Mouse (Mus musculus): ENCODE data around the gene Bud23. TPM values are rescaled to one million over a fixed set of nuclear protein-coding genes. Genes with fewer than 3 reads are reported as not detected.

Gene Bud23
- total RNA-seq, 1 experiment = 112 TPM

GRCm38 (mm10) chr5:135107521-135108501 lies 43.1 kb upstream of the Bud23 start:
- Histone ChIP-seq H3K9ac (ENCODE audit: insufficient read depth, low read depth, low read length, poor library complexity, severe bottlenecking) (peak overlapping the region; percentile 74), H3K27ac (ENCODE audit: insufficient read depth, low read depth, low read length, poor library complexity, severe bottlenecking) (no peak overlapping the region)
- in situ Hi-C loops (cut with MboI; ENCODE audit: low sequenced_read_pairs in 2 of 2, unreplicated experiment in 2 of 2) = no loop called here

GRCm38 (mm10) chr5:135106758-135107256 lies 42.0 kb upstream of the Bud23 start:
- Histone ChIP-seq H3K4me1 (ENCODE audit: control insufficient read depth in 2 of 2, insufficient read depth in 2 of 2, low read length in 2 of 2, poor library complexity in 1 of 2) (peaks cover 0 to 8% of the 10 kb centered on the region in 2 experiments; a peak in 2 of 4 replicates), H3K27ac (ENCODE audit: insufficient read depth, low read depth, low read length, poor library complexity, severe bottlenecking) (no peak overlapping the region), H3K36me3 (ENCODE audit: control insufficient read depth, insufficient read depth, low read length, poor library complexity, severe bottlenecking) (no peaks in the 10 kb centered on the region), H3K9me3 (ENCODE audit: control insufficient read depth, insufficient read depth, low read depth, low read length) (no peaks in the 10 kb centered on the region), H3K4me3 (ENCODE audit: insufficient read depth in 1 of 2, low read depth in 1 of 2, low read length in 2 of 2, poor library complexity in 1 of 2, severe bottlenecking in 1 of 2) (peak overlapping the region; percentile 73 to 82), H3K9ac (ENCODE audit: insufficient read depth, low read depth, low read length, poor library complexity, severe bottlenecking) (peak overlapping the region; percentile 74)
- no peak for TF ChIP-seq ZC3H11A (IDR thresholded peaks at IDR 0.05; ENCODE audit: borderline replicate concordance, low read depth, low read length)
- 0 out of 2 replicates have a peak, but pooled peaks have one; percentile 25 for TF ChIP-seq CHD2 (IDR thresholded peaks at IDR 0.05; ENCODE audit: low read depth, low read length)
- no peak for TF ChIP-seq MAFK (IDR thresholded peaks at IDR 0.05; ENCODE audit: insufficient read depth, low read depth, low read length)
- peak; percentile 89 for DNase-seq (ENCODE audit: low read depth, low spot score)
- in situ Hi-C loops (cut with MboI; ENCODE audit: low sequenced_read_pairs in 2 of 2, unreplicated experiment in 2 of 2) = no loop called here

More at GRCm38 (mm10) chr5:135107521-135108501, 43.1 kb upstream of the Bud23 start:
- no peak for TF ChIP-seq CHD2 (IDR thresholded peaks at IDR 0.05; ENCODE audit: low read depth, low read length)
- peaks cover 0 to 8% of the 10 kb centered on the region in 2 experiments; a peak in 2 of 4 replicates for H3K4me1 ChIP-seq (ENCODE audit: control insufficient read depth in 2 of 2, insufficient read depth in 2 of 2, low read length in 2 of 2, poor library complexity in 1 of 2)
- DNase-seq (ENCODE audit: low read depth, low spot score) = no peak
- H3K9me3 ChIP-seq (ENCODE audit: control insufficient read depth, insufficient read depth, low read depth, low read length) = no peaks in the 10 kb centered on the region
- H3K4me3 ChIP-seq (ENCODE audit: insufficient read depth in 1 of 2, low read depth in 1 of 2, low read length in 2 of 2, poor library complexity in 1 of 2, severe bottlenecking in 1 of 2) = peak overlapping the region; percentile 73 to 82
- H3K36me3 ChIP-seq (ENCODE audit: control insufficient read depth, insufficient read depth, low read length, poor library complexity, severe bottlenecking) = no peaks in the 10 kb centered on the region

GRCm38 (mm10) chr5:135103999-135104660 lies 39.4 kb upstream of the Bud23 start:
- DNase-seq (ENCODE audit: low read depth, low spot score) = peak; percentile 55
- H3K4me1 ChIP-seq (ENCODE audit: control insufficient read depth in 2 of 2, insufficient read depth in 2 of 2, low read length in 2 of 2, poor library complexity in 1 of 2) = peaks cover 0 to 4% of the 10 kb centered on the region in 2 experiments; a peak in 2 of 4 replicates

GRCm38 (mm10) chr5:135100981-135101380 lies 36.2 kb upstream of the Bud23 start:
- no peaks in the 10 kb centered on the region for H3K9me3 ChIP-seq (ENCODE audit: control insufficient read depth, insufficient read depth, low read depth, low read length)
- no peak overlapping the region for H3K4me3 ChIP-seq (ENCODE audit: insufficient read depth in 1 of 2, low read depth in 1 of 2, low read length in 2 of 2, poor library complexity in 1 of 2, severe bottlenecking in 1 of 2)
- no peaks in the 10 kb centered on the region for H3K36me3 ChIP-seq (ENCODE audit: control insufficient read depth, insufficient read depth, low read length, poor library complexity, severe bottlenecking)
- DNase-seq (ENCODE audit: low read depth, low spot score) = no peak
- no peak overlapping the region for H3K27ac ChIP-seq (ENCODE audit: insufficient read depth, low read depth, low read length, poor library complexity, severe bottlenecking)
- no peaks in the 10 kb centered on the region for H3K4me1 ChIP-seq (ENCODE audit: control insufficient read depth in 2 of 2, insufficient read depth in 2 of 2, low read length in 2 of 2, poor library complexity in 1 of 2)
- in situ Hi-C loops (cut with MboI; ENCODE audit: low sequenced_read_pairs in 2 of 2, unreplicated experiment in 2 of 2) = no loop called here
- no peak overlapping the region for H3K9ac ChIP-seq (ENCODE audit: insufficient read depth, low read depth, low read length, poor library complexity, severe bottlenecking)
- TF ChIP-seq HCFC1 (IDR thresholded peaks at IDR 0.05; ENCODE audit: borderline replicate concordance, insufficient read depth, low read length) (no peak), MAFK (IDR thresholded peaks at IDR 0.05; ENCODE audit: insufficient read depth, low read depth, low read length) (no peak), ZC3H11A (IDR thresholded peaks at IDR 0.05; ENCODE audit: borderline replicate concordance, low read depth, low read length) (no peak), ZNF384 (IDR thresholded peaks at IDR 0.05; ENCODE audit: low read depth, low read length) (no peak)

More at GRCm38 (mm10) chr5:135103999-135104660, 39.4 kb upstream of the Bud23 start:
- H3K4me3 ChIP-seq (ENCODE audit: insufficient read depth in 1 of 2, low read depth in 1 of 2, low read length in 2 of 2, poor library complexity in 1 of 2, severe bottlenecking in 1 of 2) = no peak overlapping the region
- no peaks in the 10 kb centered on the region for H3K9me3 ChIP-seq (ENCODE audit: control insufficient read depth, insufficient read depth, low read depth, low read length)
- no peak overlapping the region for H3K27ac ChIP-seq (ENCODE audit: insufficient read depth, low read depth, low read length, poor library complexity, severe bottlenecking)
- H3K36me3 ChIP-seq (ENCODE audit: control insufficient read depth, insufficient read depth, low read length, poor library complexity, severe bottlenecking) = no peaks in the 10 kb centered on the region
- in situ Hi-C loops (cut with MboI; ENCODE audit: low sequenced_read_pairs in 2 of 2, unreplicated experiment in 2 of 2) = no loop called here
- no peak overlapping the region for H3K9ac ChIP-seq (ENCODE audit: insufficient read depth, low read depth, low read length, poor library complexity, severe bottlenecking)
- 0 out of 2 replicates have a peak, but pooled peaks have one; percentile 2 for TF ChIP-seq MAFK (IDR thresholded peaks at IDR 0.05; ENCODE audit: insufficient read depth, low read depth, low read length)
- TF ChIP-seq ZC3H11A (IDR thresholded peaks at IDR 0.05; ENCODE audit: borderline replicate concordance, low read depth, low read length) = peak; percentile 34; the same call in 1 of the 2 replicates
- no peak for TF ChIP-seq ZNF384 (IDR thresholded peaks at IDR 0.05; ENCODE audit: low read depth, low read length)
- TF ChIP-seq HCFC1 (IDR thresholded peaks at IDR 0.05; ENCODE audit: borderline replicate concordance, insufficient read depth, low read length) = no peak

Measured in ES-E14 (cell line).